8 mouse cellular contexts compared by ENCODE assay signal in the genomic region with DNA sequence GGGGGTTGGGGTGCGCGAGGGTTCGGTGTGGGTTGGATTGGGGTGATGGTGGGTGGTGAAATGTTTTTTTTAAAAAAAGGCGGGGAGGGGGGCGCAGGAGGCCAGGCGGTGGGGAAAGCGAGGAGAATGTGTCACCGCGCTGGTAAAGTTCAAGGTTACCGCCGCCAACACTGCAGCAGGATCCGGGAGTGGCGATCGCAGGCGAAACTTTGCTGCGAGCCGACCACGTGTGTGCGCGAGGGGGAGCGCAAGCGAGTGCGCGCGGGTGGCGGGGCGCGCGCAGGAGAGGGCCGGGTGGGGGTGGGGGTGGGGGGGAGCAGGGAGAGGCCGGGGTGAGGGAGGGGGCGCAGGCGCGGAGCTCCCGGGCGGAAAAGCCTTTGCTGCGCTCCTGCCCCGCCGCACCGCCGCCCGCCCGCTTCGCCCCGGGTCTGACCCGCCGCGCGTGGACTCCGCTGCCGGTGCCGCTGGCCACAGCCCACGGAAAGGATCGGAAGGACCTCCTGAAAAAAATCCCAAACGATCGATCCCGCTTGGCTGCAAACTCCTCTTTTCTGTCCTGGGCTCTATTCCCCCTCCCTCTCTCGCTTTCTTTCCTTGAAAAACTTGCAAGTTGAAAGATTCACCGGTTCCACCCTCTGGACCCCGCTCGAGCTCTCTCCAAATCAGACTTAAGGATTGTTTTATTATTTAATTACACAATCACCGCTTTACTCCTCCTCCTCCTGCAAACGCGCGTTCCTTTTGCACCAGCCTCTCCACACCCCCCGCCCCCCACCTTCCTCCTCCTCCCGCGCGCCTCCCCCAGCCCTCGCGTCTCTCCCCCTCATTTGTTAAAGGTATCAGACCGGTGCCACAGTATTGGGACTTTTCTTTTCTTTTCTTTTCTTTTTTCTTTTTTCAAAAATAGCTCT.
DNase-seq lines count a peak whose midpoint lies in the region; ATAC-seq lines count a peak whose summit lies in the region.

No protein-coding gene starts in this region.

- H3K4me2 ChIP-seq in embryonic facial prominence, embryonic 11.5 days (ENCODE audit: low read depth, low read length) = peak overlapping the region; percentile 91

- DNase-seq in layer of hippocampus, adult 11-12 months (ENCODE audit: low spot score) = peak; percentile 61
- DNase-seq in layer of hippocampus, adult 9-10 months (ENCODE audit: low spot score) = no peak
- DNase-seq in embryonic facial prominence, embryonic 11.5 days (ENCODE audit: low spot score) = peak; percentile 87
- peak; percentile 81 for DNase-seq in heart, adult 8-10 months (ENCODE audit: low spot score)
- DNase-seq in kidney, adult 8-10 months = peak; percentile 75 to 87
- peak; percentile 72 for DNase-seq in liver
- peak; percentile 75 for DNase-seq in neural tube, embryonic 10.5 days (ENCODE audit: extremely low spot score, low spot score)
- peak; percentile 27 for DNase-seq in urinary bladder, postnatal 10 days (ENCODE audit: low spot score)

- H3K9ac ChIP-seq in embryonic facial prominence, embryonic 11.5 days (replicated peaks; ENCODE audit: low read length) = peak overlapping the region; percentile 100

- ATAC-seq in embryonic facial prominence, embryonic 11.5 days (replicated peaks; ENCODE audit: insufficient number of reproducible peaks, low FRiP score, low TSS enrichment, low read depth) = peak; percentile 21

- H3K4me3 ChIP-seq in embryonic facial prominence, embryonic 11.5 days (ENCODE audit: low read depth, low read length) = peak overlapping the region; percentile 66

- peaks cover 2% of the 10 kb centered on the region; the same call in 1 of the 2 replicates for H3K4me1 ChIP-seq in embryonic facial prominence, embryonic 11.5 days (ENCODE audit: control insufficient read depth, insufficient read depth, low read length)

- H3K27ac ChIP-seq in embryonic facial prominence, embryonic 11.5 days (replicated peaks; ENCODE audit: low read depth, low read length) = peak overlapping the region; percentile 99

- H3K9me3 ChIP-seq in embryonic facial prominence, embryonic 11.5 days (replicated peaks; ENCODE audit: control insufficient read depth, low read length) = no peaks in the 10 kb centered on the region

- no peaks in the 10 kb centered on the region for H3K36me3 ChIP-seq in embryonic facial prominence, embryonic 11.5 days (replicated peaks; ENCODE audit: control insufficient read depth, insufficient read depth, low read depth, low read length)

- under 1% methylated on average over 72 of the region's 72 CpGs for WGBS in embryonic facial prominence, embryonic 11.5 days

- no peaks in the 10 kb centered on the region for H3K27me3 ChIP-seq in embryonic facial prominence, embryonic 11.5 days (ENCODE audit: control insufficient read depth, insufficient read depth, low read length)
